Mouse (Mus musculus) lung, embryonic 14.5 days (tissue): ENCODE data around the gene E330017A01Rik. TPM values are rescaled to one million over a fixed set of nuclear protein-coding genes. Genes with fewer than 3 reads are reported as not detected.

ENCODE experiments used
- ATAC-seq: fragments of 200-750 bp; cut with Nextera tagmentation; 2 replicates; pipeline ENCODE4 v1.8.0; 2017; ENCODE audit warnings: mild to moderate bottlenecking, moderate TSS enrichment, moderate library complexity; ENCODE audit not compliant: insufficient read depth
- DNase-seq: peaks from one replicate; pipeline ENCODE4 v3.0.0-alpha.2; 2015
- H3K27ac ChIP-seq: fragments of 300-500 bp; sonication (generic); 2 replicates; pipeline ENCODE4 v1.5.1; 2014; ENCODE audit warnings: low read depth, mild to moderate bottlenecking, moderate library complexity
- H3K27me3 ChIP-seq: fragments of 300-500 bp; sonication (generic); 2 replicates; pipeline ENCODE4 v1.6.1; 2014; ENCODE audit warnings: low read length, control low read depth; ENCODE audit not compliant: insufficient read depth
- H3K36me3 ChIP-seq: fragments of 300-500 bp; sonication (generic); 2 replicates; pipeline ENCODE4 v1.6.1; 2014; ENCODE audit warnings: control low read depth; ENCODE audit not compliant: insufficient read depth
- H3K4me1 ChIP-seq: fragments of 300-500 bp; sonication (generic); 2 replicates; pipeline ENCODE4 v1.6.1; 2014; ENCODE audit warnings: antibody characterized with exemption, control low read depth; ENCODE audit not compliant: insufficient read depth
- H3K4me2 ChIP-seq: fragments of 300-500 bp; sonication (generic); 2 replicates; pipeline ENCODE4 v1.6.1; 2014; ENCODE audit warnings: mild to moderate bottlenecking
- H3K4me3 ChIP-seq: fragments of 300-500 bp; sonication (generic); 2 replicates; pipeline ENCODE4 v1.5.1; 2014; ENCODE audit warnings: low read depth, low read length
- H3K9ac ChIP-seq: fragments of 300-500 bp; sonication (generic); 2 replicates; pipeline ENCODE4 v1.6.1; 2014
- H3K9me3 ChIP-seq: fragments of 300-500 bp; sonication (generic); 2 replicates; pipeline ENCODE4 v1.6.1; 2016; ENCODE audit warnings: low read depth, low read length, control low read depth
- CTCF ChIP-seq: IDR thresholded peaks from 2 replicates; pipeline ENCODE4 v1.5.1; 2016; ENCODE audit warnings: antibody characterized with exemption, low read depth
- WGBS: fragments of 180-500 bp; shearing (Covaris S2); extraction: QIAGEN DNeasy Blood & Tissue Kit; methylation state at CpG from one replicate; pipeline ENCODE4 v1.1.7; 2014; 5-methylcytosine and 5-hydroxymethylcytosine counted together
- polyA plus RNA-seq: library from polyadenylated mRNA; unstranded; fragments of >200 nt; fragmentation: Nextera tagmentation; extraction: Ambion mirVana; gene quantifications from 2 replicates; pipeline ENCODE4 v1.2.1, GENCODE M21; 2014

E330017A01Rik gene
- polyA plus RNA-seq, 1 experiment from 2014 or later = not detected

- no peak overlapping the region for H3K4me2 ChIP-seq
- no peaks in the 10 kb centered on the region for H3K4me1 ChIP-seq
- DNase-seq (peak; percentile 58), ATAC-seq (peak; percentile 52)
- no peaks in the 10 kb centered on the region for H3K36me3 ChIP-seq
- no peak overlapping the region for H3K4me3 ChIP-seq
- 38% methylated on average over 5 of the region's 5 CpGs for WGBS
- H3K27ac ChIP-seq = no peak overlapping the region
- no peaks in the 10 kb centered on the region for H3K9me3 ChIP-seq
- TF ChIP-seq CTCF = peak; percentile 65
- no peaks in the 10 kb centered on the region for H3K27me3 ChIP-seq
- no peak overlapping the region for H3K9ac ChIP-seq
Observed at GRCm38 (mm10) chr16:58663021-58663420, 24.5 kb upstream of the E330017A01Rik start.

- Histone ChIP-seq H3K4me3 (no peak overlapping the region), H3K27me3 (no peaks in the 10 kb centered on the region), H3K4me1 (no peaks in the 10 kb centered on the region), H3K27ac (no peak overlapping the region), H3K36me3 (no peaks in the 10 kb centered on the region), H3K9me3 (no peaks in the 10 kb centered on the region), H3K4me2 (no peak overlapping the region), H3K9ac (no peak overlapping the region)
- TF ChIP-seq CTCF = no peak
- DNase-seq = no peak
- no peak for ATAC-seq
Observed at GRCm38 (mm10) chr16:58662287-58662791, 23.8 kb upstream of the E330017A01Rik start.

DNA sequence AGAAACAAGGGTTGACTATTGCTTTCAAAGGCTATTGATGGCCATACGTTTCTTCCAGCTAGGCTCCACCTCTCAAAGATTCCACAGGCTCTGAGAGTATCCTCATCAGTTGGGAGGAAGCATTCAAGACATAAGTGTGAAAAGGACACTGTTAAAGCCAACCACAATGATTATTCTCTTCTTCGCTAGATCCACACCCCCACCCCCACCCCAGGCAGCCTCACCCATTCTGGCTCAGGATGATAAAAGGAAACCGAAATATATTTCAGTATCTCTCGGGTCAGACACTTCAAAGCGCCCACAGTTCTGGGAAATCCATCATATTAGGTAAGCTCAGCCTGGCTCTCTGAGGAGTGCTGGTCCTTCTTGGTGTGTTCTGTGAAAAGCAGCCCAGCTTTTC lies 23.3 kb upstream of the E330017A01Rik start:
- H3K4me3 ChIP-seq = no peak overlapping the region
- no peaks in the 10 kb centered on the region for H3K9me3 ChIP-seq
- H3K4me2 ChIP-seq = no peak overlapping the region
- H3K27ac ChIP-seq = peak overlapping the region; percentile 46; the same call in 1 of the 2 replicates
- H3K27me3 ChIP-seq = no peaks in the 10 kb centered on the region
- H3K36me3 ChIP-seq = no peaks in the 10 kb centered on the region
- no peak overlapping the region for H3K9ac ChIP-seq
- WGBS = 60% methylated on average over 5 of the region's 5 CpGs
- no peak for DNase-seq
- 0 out of 2 replicates have a peak, but pooled peaks have one; percentile 35 for ATAC-seq
- H3K4me1 ChIP-seq = no peaks in the 10 kb centered on the region
- no peak for TF ChIP-seq CTCF

DNA sequence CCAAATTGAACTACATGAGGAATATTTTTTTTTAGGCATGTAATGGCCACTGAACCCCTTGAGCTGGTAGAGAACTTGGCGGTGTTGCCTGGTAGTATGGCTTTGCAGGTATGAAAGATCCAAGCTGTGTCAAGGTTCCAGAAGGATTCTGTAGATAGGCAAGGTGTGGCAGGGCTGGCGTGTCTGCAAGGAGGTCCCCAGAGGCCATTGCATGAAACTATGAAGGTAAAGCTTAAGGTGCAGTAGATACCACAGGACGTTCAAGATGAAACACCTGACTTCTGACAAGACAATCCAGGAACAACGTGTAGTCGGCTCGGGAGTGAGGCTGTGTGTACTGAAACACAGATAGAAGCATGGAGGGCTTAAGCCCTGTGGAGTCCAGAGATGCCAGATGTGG lies 20.1 kb upstream of the E330017A01Rik start:
- WGBS = 87% methylated on average over 6 of the region's 6 CpGs
- no peak overlapping the region for H3K4me3 ChIP-seq
- TF ChIP-seq CTCF = no peak
- no peak overlapping the region for H3K9ac ChIP-seq
- no peaks in the 10 kb centered on the region for H3K27me3 ChIP-seq
- H3K27ac ChIP-seq = no peak overlapping the region
- no peaks in the 10 kb centered on the region for H3K36me3 ChIP-seq
- no peaks in the 10 kb centered on the region for H3K9me3 ChIP-seq
- DNase-seq = no peak
- H3K4me2 ChIP-seq = no peak overlapping the region
- H3K4me1 ChIP-seq = no peaks in the 10 kb centered on the region
- ATAC-seq = no peak

- no peak overlapping the region for H3K9ac ChIP-seq
- WGBS = 76% methylated on average over 4 of the region's 4 CpGs
- H3K36me3 ChIP-seq = no peaks in the 10 kb centered on the region
- no peak for TF ChIP-seq CTCF
- H3K27me3 ChIP-seq = no peaks in the 10 kb centered on the region
- no peak overlapping the region for H3K27ac ChIP-seq
- H3K9me3 ChIP-seq = no peaks in the 10 kb centered on the region
- H3K4me1 ChIP-seq = no peaks in the 10 kb centered on the region
- H3K4me2 ChIP-seq = no peak overlapping the region
- ATAC-seq (no peak), DNase-seq (no peak)
- no peak overlapping the region for H3K4me3 ChIP-seq
Observed at GRCm38 (mm10) chr16:58656526-58656925, 18.0 kb upstream of the E330017A01Rik start.

GRCm38 (mm10) chr16:58655751-58656150 lies 17.2 kb upstream of the E330017A01Rik start:
- DNase-seq = no peak
- no peaks in the 10 kb centered on the region for H3K27me3 ChIP-seq
- H3K4me3 ChIP-seq = no peak overlapping the region
- no peak for TF ChIP-seq CTCF
- ATAC-seq = no peak
- no peaks in the 10 kb centered on the region for H3K9me3 ChIP-seq
- no peak overlapping the region for H3K9ac ChIP-seq
- H3K27ac ChIP-seq = no peak overlapping the region
- H3K36me3 ChIP-seq = no peaks in the 10 kb centered on the region
- H3K4me1 ChIP-seq = no peaks in the 10 kb centered on the region
- H3K4me2 ChIP-seq = no peak overlapping the region

GRCm38 (mm10) chr16:58649979-58650378 lies 11.4 kb upstream of the E330017A01Rik start:
- Histone ChIP-seq H3K4me1 (no peaks in the 10 kb centered on the region), H3K27me3 (no peaks in the 10 kb centered on the region), H3K4me2 (no peak overlapping the region), H3K9ac (no peak overlapping the region), H3K4me3 (no peak overlapping the region), H3K27ac (no peak overlapping the region), H3K36me3 (no peaks in the 10 kb centered on the region), H3K9me3 (no peaks in the 10 kb centered on the region)
- ATAC-seq = no peak
- WGBS = 95% methylated on average over 10 of the region's 10 CpGs
- no peak for DNase-seq
- TF ChIP-seq CTCF = no peak

- no peak overlapping the region for H3K4me3 ChIP-seq
- no peak overlapping the region for H3K27ac ChIP-seq
- H3K4me1 ChIP-seq = no peaks in the 10 kb centered on the region
- no peaks in the 10 kb centered on the region for H3K9me3 ChIP-seq
- no peak overlapping the region for H3K9ac ChIP-seq
- no peaks in the 10 kb centered on the region for H3K36me3 ChIP-seq
- 81% methylated on average over 7 of the region's 7 CpGs for WGBS
- ATAC-seq (no peak), DNase-seq (no peak)
- no peaks in the 10 kb centered on the region for H3K27me3 ChIP-seq
- no peak for TF ChIP-seq CTCF
- H3K4me2 ChIP-seq = no peak overlapping the region
Observed at GRCm38 (mm10) chr16:58638016-58638415, 523 bp downstream of the E330017A01Rik start.
